Mouse (Mus musculus) embryonic fibroblast, embryonic 13.5 days (primary cell): ENCODE results near the gene Nxpe5. TPM values are rescaled to one million over a fixed set of nuclear protein-coding genes. Genes with fewer than 3 reads are reported as not detected.

Experiments used
- H3K27ac ChIP-seq: 2 replicates; pipeline ENCODE4 v1.5.1; 2012; ENCODE audit warnings: low read length, control low read depth, inconsistent platforms; ENCODE audit not compliant: insufficient read depth
- H3K4me1 ChIP-seq: 2 replicates; pipeline ENCODE4 v1.6.1; 2011; ENCODE audit warnings: low read length; ENCODE audit not compliant: control insufficient read depth, insufficient read depth
- H3K4me3 ChIP-seq: 2 replicates; pipeline ENCODE4 v1.5.1; 2011; ENCODE audit warnings: mild to moderate bottlenecking, control low read depth, low read length; ENCODE audit not compliant: insufficient read depth
- CTCF ChIP-seq: IDR thresholded peaks from 2 replicates; pipeline ENCODE4 v1.5.1; 2011; ENCODE audit warnings: mild to moderate bottlenecking, control low read depth, low read length, moderate library complexity, borderline replicate concordance; ENCODE audit not compliant: insufficient read depth
- POLR2A ChIP-seq: IDR thresholded peaks from 2 replicates; pipeline ENCODE4 v1.6.1; 2011; ENCODE audit warnings: low read depth, mild to moderate bottlenecking, control low read depth, low read length, moderate library complexity
- polyA plus RNA-seq: library from polyadenylated mRNA; stranded (reverse); fragments of >200 nt; gene quantifications from 2 replicates; pipeline ENCODE4 v1.2.4, GENCODE M21; 2011; ENCODE audit warnings: low read depth; ENCODE audit not compliant: missing spikeins, insufficient read length

The Nxpe5 gene
- polyA plus RNA-seq, 1 experiment, result 0.32 TPM

DNA sequence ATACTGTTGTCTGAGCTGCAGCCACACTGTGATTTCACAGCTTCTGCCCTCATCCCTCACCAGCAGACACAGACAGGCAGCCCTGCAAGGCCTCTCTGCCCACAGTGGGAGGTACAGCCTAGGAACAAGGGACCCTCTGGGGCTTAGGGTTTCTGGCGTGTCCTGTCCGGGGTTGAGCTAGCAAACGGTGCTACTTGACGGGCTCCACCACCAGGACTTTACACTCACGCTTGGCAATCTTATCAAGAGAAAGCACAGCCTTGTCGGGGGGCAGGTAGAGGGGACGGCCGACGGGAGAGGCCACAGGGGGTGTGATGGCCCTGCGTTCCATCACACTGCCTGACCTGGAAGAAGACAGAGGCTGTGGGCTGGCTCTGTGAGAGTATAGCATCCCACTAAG, 34.4 kb downstream of the Nxpe5 start:
- Histone ChIP-seq H3K4me3 (no peak overlapping the region), H3K4me1 (peaks cover 5% of the 10 kb centered on the region), H3K27ac (no peak overlapping the region)
- TF ChIP-seq POLR2A, result no peak
- no peak for TF ChIP-seq CTCF

DNA sequence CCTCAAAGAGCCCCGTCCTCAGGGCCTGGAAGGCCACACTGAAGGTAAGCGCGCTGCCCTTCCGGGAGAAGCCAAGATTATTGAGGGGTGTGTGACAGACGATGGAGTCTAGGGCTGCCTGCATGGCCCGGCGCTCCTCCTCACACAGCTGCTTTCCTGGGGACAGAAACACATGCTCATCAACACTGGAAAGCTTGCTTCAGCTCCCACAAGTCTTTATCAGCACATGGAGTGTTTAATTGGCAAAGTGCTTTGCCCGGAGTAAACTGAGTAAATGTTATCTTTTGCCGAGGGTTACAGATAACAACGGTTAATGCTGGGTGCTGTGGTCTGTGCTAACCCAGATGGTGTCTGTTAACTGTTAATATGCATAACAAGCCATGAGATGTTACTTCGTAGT, 35.1 kb downstream of the Nxpe5 start:
- TF ChIP-seq CTCF (no peak), POLR2A (no peak)

DNA sequence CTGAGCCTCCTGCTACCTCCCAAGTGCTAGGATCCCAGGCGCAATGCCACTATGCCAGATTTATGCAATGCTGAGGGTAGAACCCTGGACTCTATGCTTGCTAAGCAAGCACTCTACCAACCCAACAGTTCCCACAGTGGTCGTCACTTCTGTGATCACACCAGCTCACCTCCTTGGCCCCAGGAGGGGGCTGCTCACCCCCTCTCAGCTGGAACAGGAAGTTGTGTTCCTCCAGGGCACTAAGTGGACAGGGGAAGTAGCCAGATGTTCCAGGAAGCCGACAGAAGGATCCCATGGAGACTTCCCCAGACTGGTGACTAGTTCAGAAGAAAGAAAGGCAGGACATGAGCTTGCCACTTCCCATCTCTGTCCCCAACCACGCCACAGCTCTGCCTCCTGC, 36.3 kb downstream of the Nxpe5 start:
- TF ChIP-seq CTCF, result no peak
- no peak for TF ChIP-seq POLR2A
- Histone ChIP-seq H3K4me1 (peaks cover 3% of the 10 kb centered on the region), H3K4me3 (no peak overlapping the region), H3K27ac (no peak overlapping the region)

More for the DNA sequence above, 35.1 kb downstream of the Nxpe5 start:
- H3K4me3 ChIP-seq, result no peak overlapping the region
- H3K4me1 ChIP-seq, result peaks cover 5% of the 10 kb centered on the region
- H3K27ac ChIP-seq, result no peak overlapping the region

DNA sequence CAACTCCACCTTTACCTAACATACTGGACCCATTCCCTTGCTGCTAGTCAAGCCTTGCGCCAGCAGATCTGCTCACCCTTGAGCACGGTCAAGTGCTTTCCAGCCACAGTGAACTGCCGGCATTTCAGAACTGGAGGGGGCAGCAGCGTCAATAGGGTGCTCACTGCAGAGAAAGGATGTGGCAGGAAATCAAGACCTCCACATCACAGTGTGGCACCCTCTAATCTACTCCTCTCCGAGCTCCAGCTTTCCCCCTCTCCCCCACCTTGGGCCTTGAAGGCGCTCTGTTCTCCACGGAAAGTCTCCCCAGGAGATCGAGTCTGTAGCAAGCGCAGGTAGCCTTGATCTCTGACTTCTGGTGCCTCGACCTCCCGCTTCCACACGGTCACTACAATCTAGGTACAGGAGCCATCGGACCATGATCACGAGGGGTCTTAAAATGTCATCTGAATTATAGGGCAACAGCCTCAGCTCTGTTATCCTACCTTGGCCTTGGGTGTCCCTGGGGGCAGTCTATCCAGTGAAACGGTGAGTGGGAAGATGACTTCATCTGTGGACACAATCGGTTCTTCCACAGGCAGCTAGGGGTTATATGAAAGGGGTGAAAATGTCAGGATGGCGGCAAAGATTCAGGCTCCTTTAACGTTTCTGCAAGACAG, 37.0 kb downstream of the Nxpe5 start:
- peak overlapping the region; percentile 64 for H3K4me3 ChIP-seq
- H3K27ac ChIP-seq, result no peak overlapping the region
- peak; percentile 13; the same call in 1 of the 2 replicates for TF ChIP-seq POLR2A
- TF ChIP-seq CTCF, result no peak
- H3K4me1 ChIP-seq, result peaks cover 3% of the 10 kb centered on the region

DNA sequence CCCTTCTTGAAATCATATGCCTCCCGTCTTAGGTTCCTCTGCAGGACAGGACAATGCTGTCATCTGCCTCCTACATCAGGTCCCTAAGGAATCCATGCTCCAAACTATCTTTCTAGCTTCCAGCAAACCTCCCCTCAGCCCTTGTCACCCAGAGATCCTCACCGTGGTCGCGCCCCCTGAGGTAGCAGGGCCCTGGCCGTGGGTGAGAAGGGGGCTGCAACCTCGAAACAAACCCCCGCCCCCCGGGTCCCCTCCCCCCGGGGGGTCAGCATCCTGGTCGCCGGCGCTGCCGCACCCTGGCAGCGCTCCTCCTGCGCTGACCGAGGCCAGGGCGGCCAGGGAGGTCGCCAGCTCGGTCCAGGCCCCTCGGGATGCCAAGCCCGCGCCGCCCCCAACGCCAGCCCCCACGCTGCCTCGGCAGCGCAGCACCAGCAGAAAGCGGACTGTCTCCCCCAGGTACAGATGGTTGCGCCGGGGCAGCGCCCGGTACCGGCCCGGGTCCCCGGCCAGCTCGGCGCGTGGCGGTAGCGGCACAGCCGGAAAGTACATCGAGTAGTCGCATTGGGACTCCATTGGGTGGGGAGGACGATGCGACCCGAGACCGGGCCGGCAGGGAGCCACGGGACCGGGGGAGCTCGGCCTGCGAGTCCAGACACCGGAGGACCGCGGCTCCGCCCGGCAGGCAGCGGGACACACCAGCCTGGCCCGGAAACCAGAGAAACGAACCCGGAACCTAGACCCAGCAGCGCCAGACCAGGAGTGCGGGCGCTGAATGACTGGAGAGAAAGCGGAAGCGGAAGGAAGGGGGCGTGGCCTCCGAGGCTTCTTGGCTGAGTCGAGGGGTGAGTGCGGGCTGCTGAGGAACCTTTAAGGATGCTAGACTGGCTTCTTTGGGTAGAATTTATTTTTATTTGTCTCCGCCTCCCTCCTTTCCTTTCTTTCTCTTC, 37.8 kb downstream of the Nxpe5 start, which contains the start of gene BC037034:
Gene BC037034, minus strand, starts transcription at position 774 of the 947 bp plus-strand sequence.
- no peak for TF ChIP-seq CTCF
- TF ChIP-seq POLR2A, result peak; percentile 96
- Histone ChIP-seq H3K4me3 (peak within 1 kb of the TSS; percentile 64), H3K4me1 (peaks cover 3% of the 10 kb centered on the region), H3K27ac (peak within 1 kb of the TSS; percentile 30)

DNA sequence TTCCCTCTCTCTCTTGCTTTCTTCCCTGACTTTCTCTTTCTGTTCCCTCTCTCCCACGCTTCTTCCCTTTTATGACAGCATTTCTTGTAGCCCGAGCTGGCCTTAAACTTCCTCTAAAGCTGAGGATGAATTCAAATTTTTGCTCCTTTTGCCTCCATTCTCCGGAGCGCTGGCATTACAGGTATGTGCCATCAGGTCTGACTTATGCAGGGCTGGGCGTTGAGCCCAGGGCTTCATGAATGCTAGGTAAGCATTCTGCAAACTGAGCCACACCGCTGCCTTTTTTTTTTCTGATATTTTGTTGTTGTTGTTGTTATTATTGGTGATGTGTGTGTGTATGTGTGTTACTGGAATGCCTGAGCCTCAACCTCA, 38.5 kb downstream of the Nxpe5 start:
- TF ChIP-seq POLR2A (no peak), CTCF (no peak)
- peak overlapping the region; percentile 64 for H3K4me3 ChIP-seq
- H3K4me1 ChIP-seq, result peaks cover 3% of the 10 kb centered on the region
- H3K27ac ChIP-seq, result 0 out of 2 replicates have a peak overlapping the region, but pooled peaks have one; percentile 14

DNA sequence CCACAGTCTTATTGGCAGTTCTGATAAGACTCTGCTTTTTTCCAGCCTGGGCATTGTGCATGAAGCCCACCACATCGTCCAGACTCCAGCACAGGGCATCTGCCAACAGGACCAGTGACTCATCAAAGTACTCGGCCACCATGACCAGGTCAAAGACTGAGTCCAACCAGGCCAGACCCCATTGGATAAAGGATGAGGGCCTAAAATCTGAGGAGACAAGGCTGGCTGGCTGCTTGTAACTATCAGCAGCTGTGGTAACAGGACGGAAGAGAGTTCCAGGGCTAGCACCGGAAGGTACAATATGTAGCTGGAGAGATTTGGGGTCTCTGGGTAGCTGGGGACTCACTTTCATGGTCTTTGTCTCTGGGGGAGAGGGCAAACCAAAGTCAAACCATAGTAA, 40.0 kb downstream of the Nxpe5 start:
- TF ChIP-seq POLR2A (no peak), CTCF (no peak)
- H3K4me3 ChIP-seq, result no peak overlapping the region
- H3K27ac ChIP-seq, result no peak overlapping the region
- H3K4me1 ChIP-seq, result peaks cover 3% of the 10 kb centered on the region

DNA sequence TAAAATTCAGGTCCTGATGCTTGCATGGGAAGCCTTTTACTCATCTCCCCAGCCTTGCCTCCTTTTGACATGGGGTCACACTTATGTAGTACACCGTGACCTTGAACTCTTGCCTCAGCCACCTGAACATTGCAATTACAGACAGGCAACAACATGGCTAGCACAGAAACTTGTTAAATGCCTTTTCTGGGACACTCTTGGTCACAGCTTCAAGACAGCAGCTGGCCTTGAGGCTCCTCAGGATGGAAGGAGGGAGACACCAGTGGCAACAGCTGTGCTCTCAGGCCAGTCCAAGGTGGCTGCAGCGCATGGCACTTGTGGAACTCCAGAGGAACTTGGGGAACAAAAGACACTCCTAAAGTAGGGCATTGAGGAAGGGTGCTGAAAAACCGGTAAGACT, 41.4 kb downstream of the Nxpe5 start:
- Histone ChIP-seq H3K4me1 (peaks cover 6% of the 10 kb centered on the region), H3K4me3 (no peak overlapping the region), H3K27ac (no peak overlapping the region)
- TF ChIP-seq POLR2A, result no peak
- no peak for TF ChIP-seq CTCF

DNA sequence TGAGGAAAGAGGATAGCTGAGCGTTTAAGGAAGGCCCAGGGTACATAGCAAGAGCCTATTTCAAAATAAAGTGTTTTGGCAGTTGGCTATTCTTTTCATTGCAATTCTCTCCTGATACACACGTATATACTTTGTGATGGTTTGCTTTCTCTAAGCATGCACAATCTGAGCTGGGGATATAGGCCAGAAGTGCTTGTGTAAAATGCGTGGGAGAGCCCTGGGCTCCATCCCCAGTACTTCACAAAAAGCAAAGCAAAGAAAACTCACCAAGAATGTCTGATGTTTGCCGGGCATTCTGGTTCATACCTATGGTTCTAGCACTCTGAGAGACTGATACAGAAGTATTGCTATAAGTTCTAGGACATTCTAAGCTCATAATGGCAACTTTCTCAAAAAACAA, 43.3 kb downstream of the Nxpe5 start:
- Histone ChIP-seq H3K4me1 (0 out of 2 replicates have a peak, but pooled peaks cover 2% of the 10 kb centered on the region), H3K27ac (no peak overlapping the region), H3K4me3 (no peak overlapping the region)
- TF ChIP-seq POLR2A (no peak), CTCF (no peak)

DNA sequence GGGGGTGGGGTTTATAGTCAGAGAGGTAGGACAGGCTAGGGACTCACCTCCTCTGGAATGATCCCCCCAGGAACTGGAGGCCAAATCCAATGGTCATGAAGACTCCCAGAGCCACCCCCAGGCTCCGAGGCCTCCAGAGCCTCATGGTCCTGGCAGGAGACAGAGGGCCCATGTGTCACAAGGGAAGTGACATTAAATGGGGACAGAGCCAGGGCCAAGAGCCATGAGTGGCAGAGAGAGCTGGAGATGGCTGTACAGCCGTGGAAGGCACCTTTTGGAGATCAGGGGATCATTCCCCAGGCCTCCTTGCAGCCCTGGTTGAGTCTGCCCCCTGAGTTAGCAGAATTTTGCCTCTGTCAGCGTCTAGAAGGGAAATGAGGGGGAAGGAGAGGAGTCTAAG, 45.5 kb downstream of the Nxpe5 start:
- H3K27ac ChIP-seq, result no peak overlapping the region
- TF ChIP-seq POLR2A, result no peak
- TF ChIP-seq CTCF, result no peak
- H3K4me3 ChIP-seq, result no peak overlapping the region
- H3K4me1 ChIP-seq, result 0 out of 2 replicates have a peak, but pooled peaks cover 2% of the 10 kb centered on the region
